Mouse (Mus musculus): ENCODE measurements at regions not wholly inside any gene's neighbourhood (a gene's known extent, or its start where the extent isn't known, plus 50 kb on each side); places are given as distances from the start of the nearest gene placed in this dataset.

DNA sequence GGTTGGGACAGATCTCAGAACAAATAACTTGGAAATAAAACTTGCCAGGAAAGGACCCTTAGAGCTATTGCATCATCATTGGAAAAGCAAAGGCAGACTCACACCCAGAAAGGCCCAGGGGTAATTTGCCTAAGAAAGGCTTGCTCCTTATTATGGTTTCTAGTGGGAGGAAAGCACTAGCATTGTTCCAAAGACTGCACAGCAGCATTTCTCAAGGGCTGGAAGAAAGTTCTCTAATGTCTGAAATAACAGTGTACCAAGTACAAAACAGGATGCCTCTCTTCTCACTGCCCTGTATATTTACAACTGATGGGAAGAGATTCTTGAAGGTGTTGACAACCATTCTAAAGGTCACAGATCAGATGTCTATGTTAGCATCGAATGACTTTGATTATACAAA, 713.4 kb upstream of the Nrsn1 start:
- H3K79me2 ChIP-seq (ENCODE audit: control insufficient read depth, insufficient read depth), result no peaks in the 10 kb centered on the region
- TF ChIP-seq CEBPB (IDR thresholded peaks at IDR 0.05; ENCODE audit: insufficient read depth, poor library complexity, severe bottlenecking) (0 out of 2 replicates have a peak, but pooled peaks have one; percentile 31), POLR2AphosphoS2 (IDR thresholded peaks at IDR 0.05; ENCODE audit: insufficient read length, low read depth) (no peak)
- no peaks in the 10 kb centered on the region for H3K36me3 ChIP-seq (ENCODE audit: control insufficient read depth, insufficient read depth)
- H3K4me2 ChIP-seq (ENCODE audit: low read depth), result no peak overlapping the region
- no peak overlapping the region for H3ac ChIP-seq (ENCODE audit: control insufficient read depth, insufficient read length)
- H3K27me3 ChIP-seq (ENCODE audit: control insufficient read depth, insufficient read depth, insufficient read length), result no peaks in the 10 kb centered on the region
- H3K4me3 ChIP-seq, result no peak overlapping the region

DNA sequence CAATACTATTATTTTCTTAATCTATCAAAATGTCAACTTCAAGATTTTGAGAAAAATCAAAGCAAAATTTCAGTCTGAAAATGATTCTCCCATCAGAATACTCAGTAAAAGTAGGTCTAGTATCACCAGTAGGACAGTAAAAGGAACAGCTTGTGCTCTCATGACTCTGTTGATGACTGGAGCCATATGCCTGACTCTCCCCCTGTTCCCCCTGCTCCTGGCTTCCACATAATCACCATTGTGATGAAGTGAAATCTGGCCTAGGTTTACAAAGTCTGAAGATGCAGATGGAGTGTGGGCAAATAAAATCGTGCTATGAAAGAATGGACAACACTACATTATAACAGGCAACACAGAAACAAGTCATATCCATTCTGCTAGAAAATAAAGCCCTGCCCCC, 708.3 kb upstream of the Nrsn1 start:
- H3K79me2 ChIP-seq (ENCODE audit: control insufficient read depth, insufficient read depth), result no peaks in the 10 kb centered on the region

GRCm38 (mm10) chr13:25958592-25958991, 688.3 kb upstream of the Nrsn1 start:
- no peaks in the 10 kb centered on the region for H3K27me3 ChIP-seq (ENCODE audit: control insufficient read depth, insufficient read depth, insufficient read length)
- no peak for TF ChIP-seq POLR2AphosphoS2 (IDR thresholded peaks at IDR 0.05; ENCODE audit: insufficient read length, low read depth)
- H3ac ChIP-seq (ENCODE audit: control insufficient read depth, insufficient read length), result no peak overlapping the region
- H3K4me2 ChIP-seq (ENCODE audit: low read depth), result no peak overlapping the region
- H3K79me2 ChIP-seq (ENCODE audit: control insufficient read depth, insufficient read depth), result no peaks in the 10 kb centered on the region
- H3K36me3 ChIP-seq (ENCODE audit: control insufficient read depth, insufficient read depth), result no peaks in the 10 kb centered on the region
- H3K4me3 ChIP-seq, result no peak overlapping the region

More for the DNA sequence above, 708.3 kb upstream of the Nrsn1 start:
- no peaks in the 10 kb centered on the region for H3K36me3 ChIP-seq (ENCODE audit: control insufficient read depth, insufficient read depth)
- no peaks in the 10 kb centered on the region for H3K27me3 ChIP-seq (ENCODE audit: control insufficient read depth, insufficient read depth, insufficient read length)
- H3K4me2 ChIP-seq (ENCODE audit: low read depth), result no peak overlapping the region
- TF ChIP-seq MAX (IDR thresholded peaks at IDR 0.05; ENCODE audit: low read depth), result no peak
- TF ChIP-seq MYOD1 (IDR thresholded peaks at IDR 0.05; ENCODE audit: control insufficient read depth in 1 of 3, insufficient read length in 2 of 3, low read depth in 2 of 3), result no peak
- TF ChIP-seq CEBPB (IDR thresholded peaks at IDR 0.05; ENCODE audit: insufficient read depth, poor library complexity, severe bottlenecking), result no peak
- TF ChIP-seq TCF12 (IDR thresholded peaks at IDR 0.05; ENCODE audit: insufficient read depth, poor library complexity, severe bottlenecking), result no peak
- no peak for TF ChIP-seq USF1 (IDR thresholded peaks at IDR 0.05; ENCODE audit: low read depth)
- TF ChIP-seq SRF (IDR thresholded peaks at IDR 0.05; ENCODE audit: control insufficient read depth, insufficient read length, low read depth), result no peak
- TF ChIP-seq MYOG (IDR thresholded peaks at IDR 0.05; ENCODE audit: control insufficient read depth in 1 of 3, insufficient read depth in 1 of 3, insufficient read length in 2 of 3, low read depth in 2 of 3), result no peak
- TF ChIP-seq POLR2A (IDR thresholded peaks at IDR 0.05; ENCODE audit: insufficient read length, low read depth), result no peak
- no peak for TF ChIP-seq REST (IDR thresholded peaks at IDR 0.05; ENCODE audit: insufficient read depth, insufficient read length)
- TF ChIP-seq E2F4 (IDR thresholded peaks at IDR 0.05; ENCODE audit: insufficient read depth), result no peak
- no peak for TF ChIP-seq POLR2AphosphoS2 (IDR thresholded peaks at IDR 0.05; ENCODE audit: insufficient read length, low read depth)
- no peak for TF ChIP-seq TCF3 (IDR thresholded peaks at IDR 0.05; ENCODE audit: insufficient read length, low read depth)
- H3ac ChIP-seq (ENCODE audit: control insufficient read depth, insufficient read length), result no peak overlapping the region
- H3K4me3 ChIP-seq, result no peak overlapping the region

DNA sequence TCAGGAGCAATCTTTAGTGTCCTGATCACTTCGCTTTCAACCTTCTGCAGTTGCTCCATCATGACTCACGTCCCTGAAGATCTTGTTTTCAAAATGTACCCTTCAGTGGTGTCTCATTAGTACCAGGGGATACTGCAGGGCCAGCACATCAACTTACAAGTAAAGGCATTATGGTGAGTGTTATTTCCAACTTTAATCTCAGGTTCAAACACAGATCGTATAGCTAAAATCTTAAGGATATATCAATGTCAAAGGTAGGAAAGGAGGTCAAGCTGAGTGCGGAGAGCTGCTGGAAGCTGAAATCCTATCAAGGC, 687.8 kb upstream of the Nrsn1 start:
- Histone ChIP-seq H3K27me3 (ENCODE audit: control insufficient read depth, insufficient read depth, insufficient read length) (no peaks in the 10 kb centered on the region), H3K4me2 (ENCODE audit: low read depth) (peak overlapping the region; percentile 9), H3ac (ENCODE audit: control insufficient read depth, insufficient read length) (no peak overlapping the region), H3K79me2 (ENCODE audit: control insufficient read depth, insufficient read depth) (no peaks in the 10 kb centered on the region), H3K4me3 (no peak overlapping the region), H3K36me3 (ENCODE audit: control insufficient read depth, insufficient read depth) (no peaks in the 10 kb centered on the region)
- TF ChIP-seq TCF12 (IDR thresholded peaks at IDR 0.05; ENCODE audit: insufficient read depth, poor library complexity, severe bottlenecking) (no peak), MAX (IDR thresholded peaks at IDR 0.05; ENCODE audit: low read depth) (no peak), E2F4 (IDR thresholded peaks at IDR 0.05; ENCODE audit: insufficient read depth) (no peak), REST (IDR thresholded peaks at IDR 0.05; ENCODE audit: insufficient read depth, insufficient read length) (no peak)

DNA sequence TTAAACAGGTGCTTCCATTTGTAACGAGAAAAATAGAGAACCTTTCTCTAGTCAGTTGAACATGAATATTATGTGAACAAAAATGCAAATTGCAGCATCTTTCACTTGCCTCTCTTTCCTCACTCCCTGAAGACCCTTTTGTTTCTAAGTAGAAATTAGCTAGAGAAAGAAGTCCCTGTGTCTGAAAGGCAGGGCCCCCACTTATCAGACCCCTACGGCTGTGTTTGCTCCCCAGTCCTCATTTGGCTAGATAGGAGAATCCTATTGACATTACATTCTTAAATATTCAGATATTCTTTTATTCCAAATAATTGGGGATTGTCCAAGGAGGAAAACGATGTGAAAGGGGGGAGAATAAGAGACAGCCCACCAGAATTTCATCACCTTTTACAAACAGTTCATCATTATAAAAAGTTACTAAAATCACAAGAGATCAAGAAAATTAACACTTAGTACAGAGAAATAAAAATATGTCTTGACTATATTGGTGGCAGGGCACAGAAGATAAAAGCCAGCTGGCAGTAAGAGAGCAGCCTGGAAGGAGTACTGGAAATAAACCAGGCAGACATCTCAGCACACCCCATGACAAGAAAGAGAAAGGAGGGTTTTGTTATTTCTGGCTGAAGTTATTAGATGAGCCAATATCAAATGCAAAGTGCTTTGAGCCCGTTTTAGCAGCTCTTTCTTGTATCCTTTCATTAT, 687.3 kb upstream of the Nrsn1 start:
- Histone ChIP-seq H3K4me3 (no peak overlapping the region), H3K79me2 (ENCODE audit: control insufficient read depth, insufficient read depth) (no peaks in the 10 kb centered on the region), H3K27me3 (ENCODE audit: control insufficient read depth, insufficient read depth, insufficient read length) (no peaks in the 10 kb centered on the region), H3ac (ENCODE audit: control insufficient read depth, insufficient read length) (no peak overlapping the region), H3K36me3 (ENCODE audit: control insufficient read depth, insufficient read depth) (no peaks in the 10 kb centered on the region), H3K4me2 (ENCODE audit: low read depth) (peak overlapping the region; percentile 9)
- TF ChIP-seq POLR2AphosphoS2 (IDR thresholded peaks at IDR 0.05; ENCODE audit: insufficient read length, low read depth) (no peak), REST (IDR thresholded peaks at IDR 0.05; ENCODE audit: insufficient read depth, insufficient read length) (no peak), POLR2A (IDR thresholded peaks at IDR 0.05; ENCODE audit: insufficient read length, low read depth) (no peak), TCF12 (IDR thresholded peaks at IDR 0.05; ENCODE audit: insufficient read depth, poor library complexity, severe bottlenecking) (no peak), MYOG (IDR thresholded peaks at IDR 0.05; ENCODE audit: control insufficient read depth in 1 of 3, insufficient read depth in 1 of 3, insufficient read length in 2 of 3, low read depth in 2 of 3) (no peak), MAX (IDR thresholded peaks at IDR 0.05; ENCODE audit: low read depth) (no peak), CEBPB (IDR thresholded peaks at IDR 0.05; ENCODE audit: insufficient read depth, poor library complexity, severe bottlenecking) (no peak), MYOD1 (IDR thresholded peaks at IDR 0.05; ENCODE audit: control insufficient read depth in 1 of 3, insufficient read length in 2 of 3, low read depth in 2 of 3) (no peak), TCF3 (IDR thresholded peaks at IDR 0.05; ENCODE audit: insufficient read length, low read depth) (no peak), SRF (IDR thresholded peaks at IDR 0.05; ENCODE audit: control insufficient read depth, insufficient read length, low read depth) (no peak)

All from myocyte (in vitro differentiated cells).